Mouse (Mus musculus) liver (tissue): Measurements from ENCODE around the gene Numa1.
A peak's percentile ranks its signal among the peaks of the same experiment; 100 is the strongest.
"Not testable (repeated sequence)": the region's sequence is repeated elsewhere in the genome, so short reads cannot be mapped to it uniquely, and the experiment has no call there.

Experiments used
- DNase-seq: peaks from one replicate; pipeline ENCODE4 v3.0.0-alpha.2; 2020; ENCODE audit warnings: mixed read lengths

Numa1 gene

GRCm38 (mm10) chr7:101998194-101998927 is 64.5 kb downstream of the Numa1 start:
- peak; percentile 80 for DNase-seq

- DNase-seq: no peak
Observed at GRCm38 (mm10) chr7:101999461-102000151, 65.7 kb downstream of the Numa1 start.

GRCm38 (mm10) chr7:102000296-102000695 is 66.4 kb downstream of the Numa1 start:
- no peak for DNase-seq

GRCm38 (mm10) chr7:102000921-102001630 is 67.2 kb downstream of the Numa1 start:
- DNase-seq: no peak

GRCm38 (mm10) chr7:102006520-102006919 is 72.6 kb downstream of the Numa1 start:
- peak; percentile 39 for DNase-seq

- no peak for DNase-seq
Observed at GRCm38 (mm10) chr7:102011855-102012254, 77.9 kb downstream of the Numa1 start.

GRCm38 (mm10) chr7:102013416-102013815 is 79.5 kb downstream of the Numa1 start:
- DNase-seq: no peak

GRCm38 (mm10) chr7:102014995-102015394 is 81.1 kb downstream of the Numa1 start:
- no peak for DNase-seq

- DNase-seq: no peak
Observed at GRCm38 (mm10) chr7:102016936-102017335, 83.0 kb downstream of the Numa1 start.

GRCm38 (mm10) chr7:102017452-102017851 is 83.5 kb downstream of the Numa1 start:
- DNase-seq: no peak

GRCm38 (mm10) chr7:102018034-102018433 is 84.1 kb downstream of the Numa1 start:
- DNase-seq: no peak

GRCm38 (mm10) chr7:102018590-102018989 is 84.7 kb downstream of the Numa1 start, which contains the start of gene Il18bp:
TSS of gene Il18bp (minus strand) at chr7:102018690.
- no peak for DNase-seq

GRCm38 (mm10) chr7:102019362-102019761 is 85.5 kb downstream of the Numa1 start:
- no peak for DNase-seq

- DNase-seq: not testable (repeated sequence)
Observed at GRCm38 (mm10) chr7:102020934-102021333, 87.0 kb downstream of the Numa1 start.

- no peak for DNase-seq
Observed at GRCm38 (mm10) chr7:102023821-102024220, 89.9 kb downstream of the Numa1 start.

- DNase-seq: no peak
Observed at GRCm38 (mm10) chr7:102025187-102026119, 91.5 kb downstream of the Numa1 start.

- DNase-seq: no peak
Observed at GRCm38 (mm10) chr7:102034904-102035303, 101.0 kb downstream of the Numa1 start.

- DNase-seq: no peak
Observed at GRCm38 (mm10) chr7:102035534-102035933, 101.6 kb downstream of the Numa1 start.

- DNase-seq: no peak
Observed at GRCm38 (mm10) chr7:102037318-102037717, 103.4 kb downstream of the Numa1 start.

- DNase-seq: no peak
Observed at GRCm38 (mm10) chr7:102042314-102042713, 108.4 kb downstream of the Numa1 start.

GRCm38 (mm10) chr7:102048524-102048923 is 114.6 kb downstream of the Numa1 start:
- DNase-seq: not testable (repeated sequence)

GRCm38 (mm10) chr7:102061353-102061752 is 127.4 kb downstream of the Numa1 start:
- no peak for DNase-seq
